Comparison of ENCODE assay signal across 8 mouse cellular contexts in the genomic region with DNA sequence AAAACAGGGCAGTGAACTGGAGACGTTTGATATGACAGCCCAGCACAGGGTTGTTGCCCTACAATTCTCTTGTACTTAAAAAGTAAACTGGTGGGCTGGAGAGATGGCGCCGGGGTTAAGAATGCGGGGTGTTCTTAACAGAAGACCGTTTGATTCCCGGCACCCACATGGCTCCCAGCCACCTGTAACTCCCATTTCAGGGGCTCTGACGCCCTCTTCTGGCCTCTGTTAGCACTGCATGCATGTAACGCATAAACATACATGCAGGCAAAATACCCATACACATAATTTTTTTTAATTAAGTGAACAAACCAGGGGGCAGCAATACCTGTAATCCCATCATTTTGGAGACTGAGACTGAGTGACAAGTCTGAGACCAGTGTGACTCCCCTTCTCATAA. TPM values are rescaled to one million over a fixed set of nuclear protein-coding genes. Genes with fewer than 3 reads are reported as not detected.
DNase-seq lines count a peak whose midpoint lies in the region; ATAC-seq and TF ChIP-seq lines count a peak whose summit lies in the region.

No protein-coding gene starts in this region.

- WGBS in kidney, postnatal 0 days: 79% methylated on average over 8 of the region's 8 CpGs
- WGBS in midbrain, embryonic 15.5 days: 68% methylated on average over 8 of the region's 8 CpGs

- H3K4me1 ChIP-seq in kidney, postnatal 0 days (replicated peaks; ENCODE audit: insufficient read depth, low read length): peaks cover 8% of the 10 kb centered on the region; the same call in 1 of the 2 replicates
- H3K4me1 ChIP-seq in cortical plate, adult 2 months (ENCODE audit: control insufficient read depth, insufficient read depth, low read length): no peaks in the 10 kb centered on the region
- H3K4me1 ChIP-seq in midbrain, embryonic 15.5 days: peaks cover 53% of the 10 kb centered on the region

- no peak overlapping the region for H3K4me2 ChIP-seq in kidney, postnatal 0 days (ENCODE audit: low read length)
- no peak overlapping the region for H3K4me2 ChIP-seq in midbrain, embryonic 15.5 days

- ATAC-seq in kidney, postnatal 0 days (replicated peaks; ENCODE audit: low FRiP score, low read depth): no peak
- ATAC-seq in midbrain, embryonic 15.5 days (replicated peaks): no peak
- ATAC-seq in inflammation-experienced regulatory T-cells, adult 6 months: no peak

- TF ChIP-seq POLR2A in cortical plate, adult 2 months (IDR thresholded peaks at IDR 0.05; ENCODE audit: extremely low read depth, insufficient read depth, low read length): no peak

- no peaks in the 10 kb centered on the region for H3K36me3 ChIP-seq in kidney, postnatal 0 days (ENCODE audit: insufficient read depth, low read length)
- H3K36me3 ChIP-seq in midbrain, embryonic 15.5 days (replicated peaks): no peaks in the 10 kb centered on the region

- no peaks in the 10 kb centered on the region for H3K27me3 ChIP-seq in kidney, postnatal 0 days (ENCODE audit: insufficient read depth, low read length)
- no peaks in the 10 kb centered on the region for H3K27me3 ChIP-seq in midbrain, embryonic 15.5 days (replicated peaks)

- DNase-seq in kidney, postnatal 0 days (ENCODE audit: low spot score): no peak
- DNase-seq in kidney, postnatal 10 days: no peak
- peak; percentile 72 for DNase-seq in ES-CJ7 (ENCODE audit: low read depth, low spot score)
- DNase-seq in gastrocnemius, postnatal 10 days: no peak
- no peak for DNase-seq in kidney, adult 8-10 months

- no peak overlapping the region for H3K27ac ChIP-seq in kidney, postnatal 0 days
- no peak overlapping the region for H3K27ac ChIP-seq in cortical plate, adult 2 months (ENCODE audit: insufficient read depth, low read length)
- H3K27ac ChIP-seq in midbrain, embryonic 15.5 days: peak overlapping the region; percentile 93

- peak; percentile 36; the same call in 1 of the 2 replicates for TF ChIP-seq CTCF in kidney, postnatal 0 days (IDR thresholded peaks at IDR 0.05; ENCODE audit: low read depth)
- TF ChIP-seq CTCF in cortical plate, adult 2 months (IDR thresholded peaks at IDR 0.05; ENCODE audit: extremely low read depth, insufficient read depth, low read length): 0 out of 2 replicates have a peak, but pooled peaks have one; percentile 15

- H3K4me3 ChIP-seq in kidney, postnatal 0 days (replicated peaks; ENCODE audit: low read depth, low read length): no peak overlapping the region
- H3K4me3 ChIP-seq in cortical plate, adult 2 months (ENCODE audit: insufficient read depth, low read length): no peak overlapping the region
- no peak overlapping the region for H3K4me3 ChIP-seq in midbrain, embryonic 15.5 days

- no peaks in the 10 kb centered on the region for H3K9me3 ChIP-seq in kidney, postnatal 0 days (replicated peaks; ENCODE audit: low read length)
- H3K9me3 ChIP-seq in midbrain, embryonic 15.5 days: no peaks in the 10 kb centered on the region

- H3K9ac ChIP-seq in kidney, postnatal 0 days (ENCODE audit: low read depth, low read length): no peak overlapping the region
- H3K9ac ChIP-seq in midbrain, embryonic 15.5 days: no peak overlapping the region

RNA-seq across cellular contexts. Expression of a gene that starts 24.4 kb away (rescaled TPM):
- 2.2 and 2.3 TPM in 2 replicates for polyA plus RNA-seq in kidney, postnatal 0 days (2015; fragmentation: Nextera tagmentation; extraction: Ambion mirVana)
- 2.1 and 2.6 TPM in 2 replicates for polyA plus RNA-seq in cortical plate, adult 2 months (2012; rRNA removed)
- 2.9 TPM in 2 replicates for polyA plus RNA-seq in midbrain, embryonic 15.5 days (2015; fragmentation: Nextera tagmentation; extraction: Ambion mirVana)
- 1 to 10 TPM; 1.4 to 3.0 TPM for total RNA-seq in gastrocnemius, postnatal 10 days (2021)
- under 1 TPM in 2 of 3 experiments, not detected in 1; 0.26 to 0.92 TPM for polyA plus RNA-seq in inflammation-experienced regulatory T-cells, adult 6 months (2017; shearing (Covaris generic))

RNA-seq across cellular contexts. Expression of a gene that starts 31.8 kb away (rescaled TPM):
- polyA plus RNA-seq in kidney, postnatal 0 days (2015; fragmentation: Nextera tagmentation; extraction: Ambion mirVana): 76.5 and 83.5 TPM in 2 replicates
- polyA plus RNA-seq in cortical plate, adult 2 months (2012; rRNA removed): 15.9 and 16.4 TPM in 2 replicates
- polyA plus RNA-seq in midbrain, embryonic 15.5 days (2015; fragmentation: Nextera tagmentation; extraction: Ambion mirVana): 24.9 and 27.8 TPM in 2 replicates
- 10 to 100 TPM; 34.8 to 35.4 TPM for total RNA-seq in gastrocnemius, postnatal 10 days (2021)
- 10 to 100 TPM; 63.6 to 95.2 (median 80.0) TPM for polyA plus RNA-seq in inflammation-experienced regulatory T-cells, adult 6 months (2017; shearing (Covaris generic))
